Mouse (Mus musculus) hindbrain, embryonic 14.5 days (tissue): Measurements from ENCODE around the gene Ppp2r5c. TPM values are rescaled to one million over a fixed set of nuclear protein-coding genes. Genes with fewer than 3 reads are reported as not detected.

Experiments
- ATAC-seq: fragments of 200-750 bp; cut with Nextera tagmentation; 2 replicates; pipeline ENCODE4 v1.8.0; 2017; ENCODE audit warnings: moderate number of reproducible peaks, mild to moderate bottlenecking, moderate TSS enrichment, moderate library complexity; ENCODE audit not compliant: low FRiP score
- DNase-seq: peaks from one replicate; pipeline ENCODE4 v3.0.0-alpha.2; 2015; ENCODE audit warnings: low spot score
- H3K27ac ChIP-seq: fragments of 300-500 bp; sonication (generic); 2 replicates; pipeline ENCODE4 v1.5.1; 2014; ENCODE audit warnings: mild to moderate bottlenecking, moderate library complexity
- H3K27me3 ChIP-seq: fragments of 300-500 bp; sonication (generic); 2 replicates; pipeline ENCODE4 v1.6.1; 2014; ENCODE audit warnings: mild to moderate bottlenecking, low read length, mixed read lengths; ENCODE audit not compliant: control insufficient read depth, insufficient read depth
- H3K36me3 ChIP-seq: fragments of 300-500 bp; sonication (generic); replicated peaks from 2 replicates; pipeline ENCODE4 v1.6.1; 2014; ENCODE audit not compliant: control insufficient read depth, insufficient read depth
- H3K4me1 ChIP-seq: fragments of 300-500 bp; sonication (generic); replicated peaks from 2 replicates; pipeline ENCODE4 v1.6.1; 2014; ENCODE audit warnings: antibody characterized with exemption, low read length, mixed read lengths; ENCODE audit not compliant: control insufficient read depth, insufficient read depth
- H3K4me2 ChIP-seq: fragments of 300-500 bp; sonication (generic); replicated peaks from 2 replicates; pipeline ENCODE4 v1.6.1; 2014; ENCODE audit warnings: mild to moderate bottlenecking, moderate library complexity
- H3K4me3 ChIP-seq: fragments of 300-500 bp; sonication (generic); replicated peaks from 2 replicates; pipeline ENCODE4 v1.5.1; 2014; ENCODE audit warnings: mild to moderate bottlenecking, low read length
- H3K9ac ChIP-seq: fragments of 300-500 bp; sonication (generic); 2 replicates; pipeline ENCODE4 v1.6.1; 2014
- H3K9me3 ChIP-seq: fragments of 300-500 bp; sonication (generic); 2 replicates; pipeline ENCODE4 v1.6.1; 2016; ENCODE audit warnings: low read length; ENCODE audit not compliant: control insufficient read depth
- WGBS: fragments of 180-500 bp; shearing (Covaris S2); extraction: QIAGEN DNeasy Blood & Tissue Kit; methylation state at CpG from one replicate; pipeline ENCODE4 v1.1.7; 2014; 5-methylcytosine and 5-hydroxymethylcytosine counted together
- polyA plus RNA-seq: library from polyadenylated mRNA; unstranded; fragments of >200 nt; fragmentation: Nextera tagmentation; extraction: Ambion mirVana; gene quantifications from 2 replicates; pipeline ENCODE4 v1.2.1, GENCODE M21; 2014

Ppp2r5c gene
- polyA plus RNA-seq, 1 experiment from 2014 or later = 163 TPM

DNA sequence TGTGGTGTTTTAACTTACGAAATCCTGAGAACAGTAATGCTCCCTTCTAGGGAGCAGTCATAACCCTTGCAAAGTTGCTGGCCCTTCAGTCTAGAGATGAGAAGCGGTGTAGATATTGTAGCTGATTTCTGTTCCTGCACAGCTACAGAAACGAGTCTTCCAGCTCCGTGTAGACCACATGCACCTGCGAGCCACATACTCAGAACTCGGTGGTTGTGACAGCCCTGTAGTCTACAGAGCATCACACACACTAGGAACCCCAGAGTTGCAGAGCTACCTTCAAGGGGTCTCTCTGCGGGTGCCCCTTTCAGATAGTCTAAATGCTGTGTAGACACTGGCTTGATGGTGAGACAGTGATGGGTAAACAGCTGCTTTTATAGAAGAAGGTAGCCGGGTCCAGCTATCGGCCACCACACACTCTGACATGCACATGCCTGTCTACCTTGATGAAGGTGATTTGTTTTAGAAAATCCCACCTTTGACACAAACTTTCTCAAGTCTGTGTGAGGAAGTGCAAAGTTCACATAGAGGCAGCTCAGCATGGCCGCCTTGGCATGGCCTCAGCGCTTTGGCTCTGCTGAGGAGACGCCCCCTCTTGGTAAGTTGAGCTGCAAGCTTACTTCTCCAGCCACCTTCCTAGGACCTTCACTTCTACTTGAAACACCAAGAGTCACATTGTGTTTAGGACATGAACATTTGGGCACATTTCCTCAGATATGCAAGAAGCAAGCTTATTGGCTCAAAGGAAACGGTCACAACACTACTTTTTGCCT lies 46.9 kb downstream of the Ppp2r5c start:
- Histone ChIP-seq H3K4me3 (no peak overlapping the region), H3K9ac (no peak overlapping the region), H3K9me3 (no peaks in the 10 kb centered on the region), H3K36me3 (no peaks in the 10 kb centered on the region), H3K4me2 (no peak overlapping the region), H3K27me3 (no peaks in the 10 kb centered on the region), H3K27ac (no peak overlapping the region), H3K4me1 (peaks cover 6% of the 10 kb centered on the region; the same call in 1 of the 2 replicates)
- ATAC-seq (no peak), DNase-seq (no peak)
- WGBS = 95% methylated on average over 13 of the region's 13 CpGs

DNA sequence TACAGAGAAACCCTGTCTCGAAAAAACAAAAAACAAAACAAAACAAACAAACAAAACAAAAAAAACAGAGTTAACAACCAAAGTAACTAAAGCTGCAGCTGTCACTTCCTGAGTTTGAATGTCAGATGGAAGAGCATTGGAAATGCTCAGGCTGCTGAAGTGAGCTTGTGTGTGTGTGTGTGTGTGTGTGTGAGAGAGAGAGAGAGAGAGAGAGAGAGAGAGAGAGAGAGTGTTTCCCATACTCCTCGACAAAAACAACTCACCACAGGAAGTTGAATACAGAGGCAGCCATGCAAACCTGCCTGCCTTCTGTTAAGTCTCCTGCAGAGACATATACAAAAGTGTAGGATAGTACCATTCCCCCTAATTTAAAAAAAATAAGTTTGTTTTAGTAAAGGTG lies 47.9 kb downstream of the Ppp2r5c start:
- H3K27ac ChIP-seq = no peak overlapping the region
- ATAC-seq (no peak), DNase-seq (no peak)
- no peaks in the 10 kb centered on the region for H3K36me3 ChIP-seq
- no peaks in the 10 kb centered on the region for H3K9me3 ChIP-seq
- no peaks in the 10 kb centered on the region for H3K27me3 ChIP-seq
- no peak overlapping the region for H3K4me3 ChIP-seq
- H3K9ac ChIP-seq = no peak overlapping the region
- H3K4me2 ChIP-seq = no peak overlapping the region
- WGBS = 77% methylated on average over 2 of the region's 2 CpGs
- peaks cover 10% of the 10 kb centered on the region; the same call in 1 of the 2 replicates for H3K4me1 ChIP-seq

GRCm38 (mm10) chr12:110495260-110495659 lies 48.3 kb downstream of the Ppp2r5c start:
- WGBS = 98% methylated on average over 8 of the region's 8 CpGs
- H3K9me3 ChIP-seq = no peaks in the 10 kb centered on the region
- H3K27ac ChIP-seq = no peak overlapping the region
- H3K4me3 ChIP-seq = no peak overlapping the region
- no peaks in the 10 kb centered on the region for H3K36me3 ChIP-seq
- ATAC-seq = no peak
- DNase-seq = no peak
- no peak overlapping the region for H3K9ac ChIP-seq
- peaks cover 10% of the 10 kb centered on the region; the same call in 1 of the 2 replicates for H3K4me1 ChIP-seq
- no peak overlapping the region for H3K4me2 ChIP-seq
- H3K27me3 ChIP-seq = no peaks in the 10 kb centered on the region

DNA sequence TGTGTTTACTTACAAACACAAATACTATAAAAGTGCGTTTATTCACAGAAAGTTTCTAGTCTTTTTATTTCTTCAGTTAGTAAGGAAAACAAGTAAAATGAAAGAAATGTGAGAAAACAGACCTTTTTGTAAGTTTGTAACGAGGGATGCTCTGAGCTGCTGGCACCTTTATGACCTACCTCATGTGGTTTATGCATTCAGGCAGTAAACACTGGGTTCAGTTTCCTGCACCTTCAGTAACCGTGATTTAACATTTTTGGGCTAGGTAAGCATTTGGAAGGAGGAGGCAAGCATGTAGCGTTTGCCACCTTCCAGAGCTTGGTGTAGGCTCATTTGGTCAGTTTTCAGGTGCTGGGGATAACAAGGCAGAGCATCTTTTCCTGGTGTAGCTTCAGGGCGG lies 49.1 kb downstream of the Ppp2r5c start:
- Histone ChIP-seq H3K27me3 (no peaks in the 10 kb centered on the region), H3K9ac (no peak overlapping the region), H3K9me3 (no peaks in the 10 kb centered on the region), H3K4me1 (peaks cover 10% of the 10 kb centered on the region; the same call in 1 of the 2 replicates), H3K36me3 (no peaks in the 10 kb centered on the region), H3K27ac (no peak overlapping the region), H3K4me3 (no peak overlapping the region), H3K4me2 (no peak overlapping the region)
- ATAC-seq (no peak), DNase-seq (no peak)
- WGBS = 94% methylated on average over 5 of the region's 5 CpGs

GRCm38 (mm10) chr12:110497013-110497412 lies 50.1 kb downstream of the Ppp2r5c start:
- WGBS = 80% methylated on average over 3 of the region's 3 CpGs
- DNase-seq = no peak
- no peak overlapping the region for H3K27ac ChIP-seq

DNA sequence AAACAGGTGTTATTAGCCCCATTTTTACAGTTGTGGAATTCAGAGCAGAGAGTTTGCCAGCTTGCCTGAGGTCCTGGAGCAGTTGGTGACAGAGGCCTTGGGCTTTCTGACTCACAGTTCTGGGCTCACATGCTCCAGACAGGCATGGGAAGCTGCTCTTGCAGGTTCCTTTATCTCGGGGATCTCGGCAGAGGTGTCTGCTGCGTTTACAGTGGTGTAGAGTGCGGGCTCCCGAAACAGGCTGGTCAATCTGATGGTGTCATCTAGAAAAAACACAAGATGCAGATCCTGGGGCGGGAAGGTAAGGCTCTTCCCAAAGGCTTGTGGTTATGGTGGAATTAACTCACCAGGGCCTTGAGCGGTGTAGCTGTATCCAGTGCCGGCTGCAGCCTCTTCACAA lies 50.6 kb downstream of the Ppp2r5c start:
- no peaks in the 10 kb centered on the region for H3K27me3 ChIP-seq
- no peak overlapping the region for H3K4me2 ChIP-seq
- WGBS = 91% methylated on average over 8 of the region's 8 CpGs
- ATAC-seq (no peak), DNase-seq (no peak)
- peaks cover 10% of the 10 kb centered on the region; the same call in 1 of the 2 replicates for H3K4me1 ChIP-seq
- no peak overlapping the region for H3K9ac ChIP-seq
- no peak overlapping the region for H3K27ac ChIP-seq
- no peaks in the 10 kb centered on the region for H3K36me3 ChIP-seq
- no peaks in the 10 kb centered on the region for H3K9me3 ChIP-seq
- H3K4me3 ChIP-seq = no peak overlapping the region

More at GRCm38 (mm10) chr12:110497013-110497412, 50.1 kb downstream of the Ppp2r5c start:
- Histone ChIP-seq H3K4me3 (no peak overlapping the region), H3K4me1 (peaks cover 10% of the 10 kb centered on the region; the same call in 1 of the 2 replicates), H3K9ac (no peak overlapping the region), H3K9me3 (no peaks in the 10 kb centered on the region), H3K36me3 (no peaks in the 10 kb centered on the region), H3K27me3 (no peaks in the 10 kb centered on the region), H3K4me2 (no peak overlapping the region)
- no peak for ATAC-seq

- DNase-seq (no peak), ATAC-seq (no peak)
- Histone ChIP-seq H3K27ac (no peak overlapping the region), H3K4me2 (no peak overlapping the region), H3K4me1 (peaks cover 10% of the 10 kb centered on the region; the same call in 1 of the 2 replicates), H3K27me3 (no peaks in the 10 kb centered on the region), H3K9ac (no peak overlapping the region), H3K9me3 (no peaks in the 10 kb centered on the region), H3K36me3 (no peaks in the 10 kb centered on the region), H3K4me3 (no peak overlapping the region)
- WGBS = 76% methylated on average over 22 of the region's 22 CpGs
These were observed 51.6 kb downstream of the Ppp2r5c start for GRCm38 (mm10) chr12:110498283-110499224.

DNA sequence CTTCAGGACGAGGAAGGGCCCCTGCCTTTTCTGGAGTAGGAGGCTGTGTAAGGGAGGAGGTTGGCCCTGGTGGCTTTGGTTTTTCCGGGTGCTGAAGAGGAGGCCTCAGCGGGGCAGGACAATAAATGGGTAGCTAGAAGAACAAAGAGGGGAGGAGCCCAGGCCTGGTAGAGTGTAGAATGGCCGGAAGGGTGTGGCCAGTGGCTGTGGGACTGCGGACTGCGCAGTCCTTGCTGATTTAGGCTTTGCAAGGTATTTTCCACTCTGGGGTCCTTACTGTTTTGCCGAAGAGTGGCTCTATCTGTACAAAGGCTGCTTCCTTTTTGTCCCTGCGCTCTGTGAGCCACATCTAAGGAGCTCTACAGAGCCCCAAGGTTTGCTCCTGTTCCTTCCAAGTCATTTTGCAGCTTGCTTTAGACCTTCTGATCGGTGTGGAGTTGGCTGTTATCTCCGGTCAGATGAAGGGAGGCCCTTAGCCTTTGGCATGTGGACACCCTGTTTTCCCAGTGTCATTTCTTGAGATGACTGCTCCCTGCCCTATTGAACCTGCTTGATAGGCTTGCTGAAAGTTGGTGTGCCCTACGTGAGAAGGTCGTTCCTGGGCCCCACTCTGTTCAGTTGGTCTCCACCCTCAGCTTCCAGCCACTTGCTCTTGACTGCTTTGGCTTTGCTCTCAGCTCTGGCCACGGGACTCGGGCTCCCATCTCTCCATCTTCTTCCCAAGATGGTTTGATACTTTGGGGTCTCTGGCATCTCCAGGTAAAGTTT lies 52.5 kb downstream of the Ppp2r5c start:
- no peak overlapping the region for H3K4me3 ChIP-seq
- H3K4me1 ChIP-seq = peaks cover 14% of the 10 kb centered on the region
- no peaks in the 10 kb centered on the region for H3K9me3 ChIP-seq
- H3K27me3 ChIP-seq = no peaks in the 10 kb centered on the region
- H3K9ac ChIP-seq = no peak overlapping the region
- H3K36me3 ChIP-seq = no peaks in the 10 kb centered on the region
- no peak overlapping the region for H3K27ac ChIP-seq
- ATAC-seq (no peak), DNase-seq (no peak)
- WGBS = 69% methylated on average over 14 of the region's 14 CpGs
- H3K4me2 ChIP-seq = no peak overlapping the region
